Mouse (Mus musculus) neural tube, embryonic 13.5 days (tissue): ENCODE data around the gene Foxk1. TPM values are rescaled to one million over a fixed set of nuclear protein-coding genes. Genes with fewer than 3 reads are reported as not detected.

Source experiments
- ATAC-seq: fragments of 200-750 bp; cut with Nextera tagmentation; 2 replicates; pipeline ENCODE4 v1.8.0; 2017; ENCODE audit warnings: low read depth, mild to moderate bottlenecking, moderate TSS enrichment, moderate library complexity
- H3K27ac ChIP-seq: fragments of 300-500 bp; sonication (generic); replicated peaks from 2 replicates; pipeline ENCODE4 v1.5.1; 2015; ENCODE audit warnings: moderate library complexity, mild to moderate bottlenecking, inconsistent platforms
- H3K27me3 ChIP-seq: fragments of 300-500 bp; sonication (generic); 2 replicates; pipeline ENCODE4 v1.6.1; 2015; ENCODE audit warnings: mild to moderate bottlenecking, inconsistent platforms
- H3K36me3 ChIP-seq: fragments of 300-500 bp; sonication (generic); 2 replicates; pipeline ENCODE4 v1.6.1; 2015; ENCODE audit warnings: mild to moderate bottlenecking, inconsistent platforms
- H3K4me1 ChIP-seq: fragments of 300-500 bp; sonication (generic); replicated peaks from 2 replicates; pipeline ENCODE4 v1.6.1; 2015; ENCODE audit warnings: inconsistent platforms
- H3K4me2 ChIP-seq: fragments of 300-500 bp; sonication (generic); 2 replicates; pipeline ENCODE4 v1.6.1; 2015; ENCODE audit warnings: inconsistent platforms, mild to moderate bottlenecking, moderate library complexity
- H3K4me3 ChIP-seq: fragments of 300-500 bp; sonication (generic); 2 replicates; pipeline ENCODE4 v1.5.1; 2015; ENCODE audit warnings: mild to moderate bottlenecking, inconsistent platforms
- H3K9ac ChIP-seq: fragments of 300-500 bp; sonication (generic); 2 replicates; pipeline ENCODE4 v1.6.1; 2015; ENCODE audit warnings: moderate library complexity, mild to moderate bottlenecking, inconsistent platforms
- H3K9me3 ChIP-seq: fragments of 300-500 bp; sonication (generic); 2 replicates; pipeline ENCODE4 v1.6.1; 2016; ENCODE audit warnings: inconsistent platforms
- WGBS: fragments of 180-500 bp; shearing (Covaris S2); methylation state at CpG from one replicate; pipeline ENCODE4 v1.1.7; 2015; 5-methylcytosine and 5-hydroxymethylcytosine counted together
- polyA plus RNA-seq: library from polyadenylated mRNA; unstranded; fragments of >200 nt; fragmentation: Nextera tagmentation; extraction: Ambion mirVana; gene quantifications from 2 replicates; pipeline ENCODE4 v1.2.1, GENCODE M21; 2015

The Foxk1 gene
- polyA plus RNA-seq, 1 experiment from 2014 or later = 7.2 TPM

DNA sequence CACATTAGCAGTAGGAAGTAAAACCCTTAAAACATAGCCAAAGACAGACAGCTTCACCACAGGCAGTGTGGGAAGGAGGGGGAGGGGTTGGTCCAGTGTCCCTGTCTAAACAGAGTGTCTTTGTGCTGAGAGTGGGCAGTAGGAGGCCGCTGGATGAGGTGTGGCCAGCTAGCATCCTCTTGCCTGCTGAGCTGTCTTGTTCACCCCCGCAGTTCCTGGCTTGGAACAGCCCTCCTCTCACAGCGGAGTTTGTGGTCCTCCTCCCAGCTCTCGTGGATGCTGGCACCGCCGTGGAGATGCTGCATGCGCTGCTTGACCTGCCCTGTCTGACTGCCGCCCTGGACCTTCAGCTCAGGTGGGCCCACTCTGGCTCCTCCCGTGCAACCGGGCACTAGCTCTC is 72.4 kb downstream of the Foxk1 start:
- Histone ChIP-seq H3K9ac (0 out of 2 replicates have a peak overlapping the region, but pooled peaks have one; percentile 17), H3K36me3 (peaks cover 65% of the 10 kb centered on the region), H3K4me1 (peaks cover 18% of the 10 kb centered on the region), H3K9me3 (no peaks in the 10 kb centered on the region), H3K27ac (peak overlapping the region; percentile 52), H3K4me3 (no peak overlapping the region), H3K27me3 (no peaks in the 10 kb centered on the region), H3K4me2 (no peak overlapping the region)
- 49% methylated on average over 10 of the region's 10 CpGs for WGBS
- peak; percentile 40; the same call in 1 of the 2 replicates for ATAC-seq

- H3K27me3 ChIP-seq = no peaks in the 10 kb centered on the region
- peaks cover 46% of the 10 kb centered on the region for H3K36me3 ChIP-seq
- WGBS = 82% methylated on average over 7 of the region's 7 CpGs
- ATAC-seq = no peak
- no peak overlapping the region for H3K4me2 ChIP-seq
- no peak overlapping the region for H3K4me3 ChIP-seq
- H3K27ac ChIP-seq = no peak overlapping the region
- H3K9ac ChIP-seq = no peak overlapping the region
- H3K9me3 ChIP-seq = no peaks in the 10 kb centered on the region
- peaks cover 23% of the 10 kb centered on the region for H3K4me1 ChIP-seq
These were observed 74.4 kb downstream of the Foxk1 start for GRCm38 (mm10) chr5:142475669-142476068.

GRCm38 (mm10) chr5:142477346-142477745 is 76.0 kb downstream of the Foxk1 start:
- H3K4me1 ChIP-seq = peaks cover 23% of the 10 kb centered on the region
- H3K4me2 ChIP-seq = no peak overlapping the region
- 89% methylated on average over 12 of the region's 12 CpGs for WGBS
- H3K27me3 ChIP-seq = no peaks in the 10 kb centered on the region
- no peak overlapping the region for H3K4me3 ChIP-seq
- no peak overlapping the region for H3K27ac ChIP-seq
- no peak for ATAC-seq
- H3K36me3 ChIP-seq = peaks cover 35% of the 10 kb centered on the region
- 0 out of 2 replicates have a peak overlapping the region, but pooled peaks have one; percentile 17 for H3K9ac ChIP-seq
- H3K9me3 ChIP-seq = no peaks in the 10 kb centered on the region

- H3K4me3 ChIP-seq = no peak overlapping the region
- H3K4me1 ChIP-seq = peaks cover 22% of the 10 kb centered on the region
- no peaks in the 10 kb centered on the region for H3K27me3 ChIP-seq
- H3K36me3 ChIP-seq = peaks cover 30% of the 10 kb centered on the region
- no peak overlapping the region for H3K27ac ChIP-seq
- no peak overlapping the region for H3K9ac ChIP-seq
- no peak overlapping the region for H3K4me2 ChIP-seq
- ATAC-seq = no peak
- 86% methylated on average over 5 of the region's 5 CpGs for WGBS
- no peaks in the 10 kb centered on the region for H3K9me3 ChIP-seq
These were observed 76.7 kb downstream of the Foxk1 start for GRCm38 (mm10) chr5:142477866-142478615.

DNA sequence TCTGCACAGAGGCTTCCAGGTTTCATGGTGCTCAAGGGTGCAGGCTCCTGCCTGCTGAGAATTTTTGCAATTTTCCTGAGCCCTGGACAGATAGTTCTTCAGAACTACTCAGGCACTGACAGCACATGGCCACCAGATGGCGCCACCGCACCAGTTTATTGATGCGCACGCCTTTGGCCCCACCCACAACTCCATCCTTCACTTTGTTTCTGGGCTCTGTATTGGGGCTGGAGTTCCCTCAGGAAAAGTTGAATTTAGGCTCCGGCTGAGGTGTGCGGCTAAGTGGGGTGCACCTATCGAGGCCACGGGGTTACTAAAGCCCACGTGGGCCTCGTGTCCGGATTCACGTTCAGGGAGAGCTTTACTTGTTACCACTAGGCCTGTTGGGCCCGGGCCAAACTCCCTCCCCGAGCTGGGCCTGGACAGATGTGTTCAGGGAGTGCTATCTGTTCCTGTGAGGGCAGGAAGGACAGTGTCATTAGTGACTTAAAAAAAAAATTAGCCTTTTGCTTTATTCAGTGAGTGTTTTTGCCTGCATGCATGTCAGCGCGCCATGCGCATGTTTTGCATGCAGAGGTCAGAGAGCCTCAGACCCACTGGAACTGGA is 77.6 kb downstream of the Foxk1 start:
- Histone ChIP-seq H3K27me3 (no peaks in the 10 kb centered on the region), H3K9ac (no peak overlapping the region), H3K4me2 (peak overlapping the region; percentile 24; the same call in 1 of the 2 replicates), H3K9me3 (no peaks in the 10 kb centered on the region), H3K27ac (no peak overlapping the region), H3K4me1 (peaks cover 13% of the 10 kb centered on the region), H3K36me3 (peaks cover 28% of the 10 kb centered on the region), H3K4me3 (no peak overlapping the region)
- WGBS = 31% methylated on average over 17 of the region's 17 CpGs
- ATAC-seq = peak; percentile 28; the same call in 1 of the 2 replicates

DNA sequence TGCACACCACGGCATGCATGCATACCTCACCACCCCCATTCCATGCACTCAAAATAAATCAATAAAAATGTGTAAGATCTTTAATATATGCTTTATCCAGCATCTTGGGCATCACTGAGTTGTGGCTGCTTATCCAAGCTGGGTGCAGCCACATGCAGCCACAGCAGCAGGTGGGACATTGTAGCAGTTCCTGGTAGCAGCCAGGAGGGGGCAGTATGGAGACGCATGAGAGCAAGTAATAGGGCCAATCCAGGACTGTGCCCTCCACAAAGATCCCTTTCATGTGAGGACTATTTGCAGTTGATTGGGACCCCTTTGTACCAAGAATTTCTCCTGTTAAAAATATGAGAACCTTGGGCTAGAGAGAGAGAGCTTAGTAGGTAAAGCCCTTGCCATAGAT is 81.2 kb downstream of the Foxk1 start:
- H3K4me1 ChIP-seq = peaks cover 5% of the 10 kb centered on the region
- 0 out of 2 replicates have a peak, but pooled peaks cover 5% of the 10 kb centered on the region for H3K36me3 ChIP-seq
- H3K4me3 ChIP-seq = no peak overlapping the region
- no peak overlapping the region for H3K4me2 ChIP-seq
- H3K27ac ChIP-seq = no peak overlapping the region
- no peaks in the 10 kb centered on the region for H3K27me3 ChIP-seq
- H3K9me3 ChIP-seq = no peaks in the 10 kb centered on the region
- H3K9ac ChIP-seq = no peak overlapping the region
- no peak for ATAC-seq
- 64% methylated on average over 2 of the region's 2 CpGs for WGBS

DNA sequence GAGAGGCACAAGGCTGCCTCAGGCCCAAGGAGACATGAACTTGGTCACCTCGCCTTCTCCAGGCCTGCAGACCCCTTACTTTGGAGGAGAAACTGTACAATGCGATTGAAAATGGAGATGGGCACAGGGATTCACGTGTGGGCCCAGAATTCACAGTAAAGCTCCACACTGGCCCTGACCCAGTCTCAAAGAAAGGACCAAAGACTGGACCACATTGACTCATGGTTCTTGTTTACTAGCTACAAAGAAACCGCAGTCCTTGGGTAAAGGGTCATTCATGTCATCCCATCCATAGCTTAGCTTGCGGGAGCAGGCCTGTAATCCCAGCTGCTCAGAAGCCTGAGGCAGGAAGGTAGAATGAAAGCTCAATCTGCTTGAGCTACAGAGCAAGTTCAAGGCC is 82.3 kb downstream of the Foxk1 start:
- no peak overlapping the region for H3K27ac ChIP-seq
- peaks cover 5% of the 10 kb centered on the region for H3K4me1 ChIP-seq
- no peak overlapping the region for H3K9ac ChIP-seq
- no peak overlapping the region for H3K4me2 ChIP-seq
- 0 out of 2 replicates have a peak, but pooled peaks cover 5% of the 10 kb centered on the region for H3K36me3 ChIP-seq
- H3K9me3 ChIP-seq = no peaks in the 10 kb centered on the region
- H3K4me3 ChIP-seq = no peak overlapping the region
- no peak for ATAC-seq
- 94% methylated on average over 5 of the region's 5 CpGs for WGBS
- no peaks in the 10 kb centered on the region for H3K27me3 ChIP-seq

GRCm38 (mm10) chr5:142486654-142487053 is 85.4 kb downstream of the Foxk1 start:
- no peak for ATAC-seq
- no peak overlapping the region for H3K9ac ChIP-seq

GRCm38 (mm10) chr5:142489955-142490707 is 88.8 kb downstream of the Foxk1 start:
- Histone ChIP-seq H3K9ac (no peak overlapping the region), H3K36me3 (peaks cover 13% of the 10 kb centered on the region; the same call in 1 of the 2 replicates), H3K4me2 (no peak overlapping the region), H3K4me3 (no peak overlapping the region), H3K27me3 (no peaks in the 10 kb centered on the region), H3K27ac (no peak overlapping the region), H3K4me1 (peaks cover 1% of the 10 kb centered on the region; the same call in 1 of the 2 replicates), H3K9me3 (no peaks in the 10 kb centered on the region)
- WGBS = 75% methylated on average over 9 of the region's 9 CpGs
- ATAC-seq = no peak

More at GRCm38 (mm10) chr5:142486654-142487053, 85.4 kb downstream of the Foxk1 start:
- Histone ChIP-seq H3K36me3 (0 out of 2 replicates have a peak, but pooled peaks cover 5% of the 10 kb centered on the region), H3K9me3 (no peaks in the 10 kb centered on the region), H3K4me2 (no peak overlapping the region), H3K27me3 (no peaks in the 10 kb centered on the region), H3K27ac (no peak overlapping the region), H3K4me1 (no peaks in the 10 kb centered on the region), H3K4me3 (no peak overlapping the region)
- WGBS = 69% methylated on average over 9 of the region's 9 CpGs

- no peak overlapping the region for H3K27ac ChIP-seq
- H3K27me3 ChIP-seq = no peaks in the 10 kb centered on the region
- H3K9me3 ChIP-seq = no peaks in the 10 kb centered on the region
- H3K4me2 ChIP-seq = no peak overlapping the region
- WGBS = 75% methylated on average over 3 of the region's 3 CpGs
- no peak for ATAC-seq
- H3K4me1 ChIP-seq = peaks cover 7% of the 10 kb centered on the region; the same call in 1 of the 2 replicates
- H3K9ac ChIP-seq = no peak overlapping the region
- no peak overlapping the region for H3K4me3 ChIP-seq
- peaks cover 13% of the 10 kb centered on the region; the same call in 1 of the 2 replicates for H3K36me3 ChIP-seq
These were observed 92.0 kb downstream of the Foxk1 start for GRCm38 (mm10) chr5:142493307-142493706.

DNA sequence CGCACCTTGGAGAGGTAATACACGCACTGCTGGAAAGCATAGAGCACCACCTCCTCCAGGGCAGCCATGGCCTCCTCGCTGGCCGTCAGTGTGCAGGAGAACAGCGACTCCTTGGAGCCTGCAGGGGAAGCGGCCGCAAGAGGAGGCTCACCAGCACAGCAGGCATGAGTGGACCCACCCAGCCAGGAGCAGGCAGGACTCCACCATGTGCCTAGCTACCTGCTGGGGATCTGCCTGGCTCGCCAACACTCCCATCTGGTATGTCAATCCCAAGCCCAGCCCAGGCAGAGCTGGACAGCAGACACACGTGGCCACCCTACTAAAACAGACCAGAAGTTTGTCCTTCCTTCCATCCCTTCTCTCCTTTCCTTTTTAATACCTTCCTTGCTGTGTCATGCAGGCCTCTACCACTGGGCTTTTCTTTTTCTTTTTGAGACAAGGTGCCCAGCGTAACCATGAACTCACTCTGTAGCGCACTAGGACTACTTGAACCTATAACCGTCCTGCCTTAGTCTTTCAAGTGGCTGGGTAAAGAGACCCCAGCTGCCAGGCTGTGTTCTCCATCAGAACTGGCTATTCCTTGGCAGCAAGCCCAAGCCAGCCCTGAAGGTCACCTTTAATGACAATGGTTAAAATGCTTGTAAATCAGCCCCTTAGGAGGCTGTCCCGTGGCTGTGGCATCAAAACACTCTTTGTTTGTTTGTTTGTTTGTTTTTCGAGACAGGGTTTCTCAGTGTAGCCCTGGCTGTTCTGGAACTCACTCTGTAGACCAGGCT is 94.2 kb downstream of the Foxk1 start:
- no peaks in the 10 kb centered on the region for H3K27me3 ChIP-seq
- no peak overlapping the region for H3K4me2 ChIP-seq
- WGBS = 55% methylated on average over 14 of the region's 14 CpGs
- peaks cover 13% of the 10 kb centered on the region; the same call in 1 of the 2 replicates for H3K36me3 ChIP-seq
- H3K9ac ChIP-seq = no peak overlapping the region
- ATAC-seq = no peak
- no peak overlapping the region for H3K4me3 ChIP-seq
- no peaks in the 10 kb centered on the region for H3K9me3 ChIP-seq
- peaks cover 7% of the 10 kb centered on the region; the same call in 1 of the 2 replicates for H3K4me1 ChIP-seq
- H3K27ac ChIP-seq = no peak overlapping the region
